ENCODE assay signal across 16 mouse cellular contexts in genomic region chr9:118895101-118895500, GRCm38 (mm10). TPM values are rescaled to one million over a fixed set of nuclear protein-coding genes. Genes with fewer than 3 reads are reported as not detected.
DNase-seq lines count a peak whose midpoint lies in the region; ATAC-seq and TF ChIP-seq lines count a peak whose summit lies in the region.
"Had no signal": no experiment of that assay in that cellular context is flagged by ENCODE, and none has a peak within 500 bp of the region (broad histone marks: within the 10 kb centered on the region; RNA-seq: fewer than 3 reads in every experiment).

No protein-coding gene starts in this region.

- intact Hi-C loops in gastrocnemius, postnatal 36 days (cut with DNase I): no loop called here
- intact Hi-C loops in gastrocnemius, adult 2 months (cut with DNase I): no loop called here

- H3K9ac ChIP-seq in kidney, postnatal 0 days (ENCODE audit: low read depth, low read length): no peak overlapping the region
- H3K9ac ChIP-seq in kidney, embryonic 15.5 days: no peak overlapping the region
- H3K9ac ChIP-seq in midbrain, embryonic 14.5 days (replicated peaks; ENCODE audit: low read length): no peak overlapping the region
- H3K9ac ChIP-seq in midbrain, embryonic 11.5 days (ENCODE audit: low read length): no peak overlapping the region
- H3K9ac ChIP-seq: forebrain, embryonic 15.5 days; limb, embryonic 12.5 days; midbrain, embryonic 15.5 days had no signal

- peaks cover 18% of the 10 kb centered on the region for H3K4me1 ChIP-seq in kidney, postnatal 0 days (replicated peaks; ENCODE audit: insufficient read depth, low read length)
- H3K4me1 ChIP-seq in kidney, embryonic 15.5 days: peaks cover 22% of the 10 kb centered on the region
- no peaks in the 10 kb centered on the region; the same call in 1 of the 2 replicates for H3K4me1 ChIP-seq in midbrain, embryonic 14.5 days (ENCODE audit: control insufficient read depth, insufficient read depth, low read length)
- H3K4me1 ChIP-seq in midbrain, embryonic 11.5 days (ENCODE audit: control insufficient read depth, insufficient read depth, low read length): no peaks in the 10 kb centered on the region
- H3K4me1 ChIP-seq: midbrain, embryonic 15.5 days had no signal

- no peaks in the 10 kb centered on the region for H3K9me3 ChIP-seq in kidney, postnatal 0 days (replicated peaks; ENCODE audit: low read length)
- H3K9me3 ChIP-seq in kidney, embryonic 15.5 days (replicated peaks): no peaks in the 10 kb centered on the region
- H3K9me3 ChIP-seq in midbrain, embryonic 14.5 days (ENCODE audit: control insufficient read depth, low read length): no peaks in the 10 kb centered on the region
- H3K9me3 ChIP-seq in midbrain, embryonic 11.5 days (ENCODE audit: control insufficient read depth, low read length): no peaks in the 10 kb centered on the region
- H3K9me3 ChIP-seq: forebrain, embryonic 15.5 days; limb, embryonic 12.5 days; midbrain, embryonic 15.5 days had no signal

- peak; percentile 56 for DNase-seq in embryo, embryonic 11 days
- DNase-seq in embryo, embryonic 9.5 days (ENCODE audit: extremely low spot score): no peak
- DNase-seq in kidney, postnatal 0 days (ENCODE audit: low spot score): no peak
- DNase-seq in midbrain, embryonic 14.5 days: peak; percentile 66
- DNase-seq in midbrain, embryonic 11.5 days (ENCODE audit: low spot score, missing footprints): no peak
- no peak for DNase-seq in gastrocnemius, postnatal 36 days
- DNase-seq in gastrocnemius, adult 2 months: no peak
- DNase-seq: adrenal gland, postnatal 10 days; cerebellum, adult 2 months; heart, postnatal 4 days; right cerebral cortex, postnatal 14 days had no signal

- H3K4me3 ChIP-seq in kidney, postnatal 0 days (replicated peaks; ENCODE audit: low read depth, low read length): no peak overlapping the region
- H3K4me3 ChIP-seq in kidney, embryonic 15.5 days (replicated peaks): no peak overlapping the region
- no peak overlapping the region for H3K4me3 ChIP-seq in midbrain, embryonic 14.5 days (replicated peaks; ENCODE audit: low read depth, low read length)
- H3K4me3 ChIP-seq in midbrain, embryonic 11.5 days (ENCODE audit: low read depth, low read length): no peak overlapping the region
- H3K4me3 ChIP-seq in gastrocnemius, adult 2 months: no peak overlapping the region
- H3K4me3 ChIP-seq: forebrain, embryonic 15.5 days; limb, embryonic 12.5 days; midbrain, embryonic 15.5 days had no signal

- peak; percentile 50 for TF ChIP-seq CTCF in kidney, postnatal 0 days (IDR thresholded peaks at IDR 0.05; ENCODE audit: low read depth)
- TF ChIP-seq CTCF in gastrocnemius, adult 2 months (IDR thresholded peaks at IDR 0.05): no peak

- WGBS in kidney, postnatal 0 days: 63% methylated on average over 2 of the region's 2 CpGs
- 61% methylated on average over 2 of the region's 2 CpGs for WGBS in kidney, embryonic 15.5 days
- WGBS in midbrain, embryonic 14.5 days: 73% methylated on average over 2 of the region's 2 CpGs
- 83% methylated on average over 2 of the region's 2 CpGs for WGBS in midbrain, embryonic 11.5 days

- H3K4me2 ChIP-seq in kidney, postnatal 0 days (ENCODE audit: low read length): no peak overlapping the region
- H3K4me2 ChIP-seq in kidney, embryonic 15.5 days: no peak overlapping the region
- H3K4me2 ChIP-seq in midbrain, embryonic 14.5 days (ENCODE audit: low read length): no peak overlapping the region
- no peak overlapping the region for H3K4me2 ChIP-seq in midbrain, embryonic 11.5 days
- H3K4me2 ChIP-seq: forebrain, embryonic 15.5 days; limb, embryonic 12.5 days; midbrain, embryonic 15.5 days had no signal

- no peaks in the 10 kb centered on the region for H3K27me3 ChIP-seq in kidney, postnatal 0 days (ENCODE audit: insufficient read depth, low read length)
- no peaks in the 10 kb centered on the region for H3K27me3 ChIP-seq in kidney, embryonic 15.5 days
- H3K27me3 ChIP-seq in midbrain, embryonic 14.5 days (ENCODE audit: control insufficient read depth, insufficient read depth, low read length): no peaks in the 10 kb centered on the region
- no peaks in the 10 kb centered on the region for H3K27me3 ChIP-seq in midbrain, embryonic 11.5 days (ENCODE audit: control insufficient read depth, insufficient read depth, low read length)
- H3K27me3 ChIP-seq: forebrain, embryonic 15.5 days; limb, embryonic 12.5 days; midbrain, embryonic 15.5 days had no signal

- H3K27ac ChIP-seq in kidney, postnatal 0 days: no peak overlapping the region
- H3K27ac ChIP-seq in kidney, embryonic 15.5 days: no peak overlapping the region
- no peak overlapping the region for H3K27ac ChIP-seq in midbrain, embryonic 14.5 days (replicated peaks; ENCODE audit: low read depth, low read length)
- no peak overlapping the region for H3K27ac ChIP-seq in midbrain, embryonic 11.5 days (ENCODE audit: low read depth, low read length)
- H3K27ac ChIP-seq in gastrocnemius, adult 2 months: no peak overlapping the region
- H3K27ac ChIP-seq: forebrain, embryonic 15.5 days; limb, embryonic 12.5 days; midbrain, embryonic 15.5 days had no signal

- ATAC-seq in kidney, postnatal 0 days (replicated peaks; ENCODE audit: low FRiP score, low read depth): no peak
- ATAC-seq in kidney, embryonic 15.5 days (replicated peaks; ENCODE audit: low FRiP score): no peak
- no peak for ATAC-seq in midbrain, embryonic 14.5 days (ENCODE audit: low FRiP score, low TSS enrichment)
- no peak for ATAC-seq in midbrain, embryonic 11.5 days (ENCODE audit: low FRiP score)
- ATAC-seq: forebrain, embryonic 15.5 days; inflammation-experienced regulatory T-cells, adult 6 months; midbrain, embryonic 15.5 days had no signal

- H3K36me3 ChIP-seq in kidney, postnatal 0 days (ENCODE audit: insufficient read depth, low read length): peaks cover 10% of the 10 kb centered on the region; the same call in 1 of the 2 replicates
- H3K36me3 ChIP-seq in kidney, embryonic 15.5 days: peaks cover 39% of the 10 kb centered on the region
- H3K36me3 ChIP-seq in midbrain, embryonic 14.5 days (ENCODE audit: control insufficient read depth, insufficient read depth, low read length): no peaks in the 10 kb centered on the region
- no peaks in the 10 kb centered on the region for H3K36me3 ChIP-seq in midbrain, embryonic 11.5 days (ENCODE audit: control insufficient read depth, insufficient read depth, low read length)
- H3K36me3 ChIP-seq: forebrain, embryonic 15.5 days; midbrain, embryonic 15.5 days had no signal

RNA-seq across cellular contexts. Expression of gene Ctdspl, which starts 31.2 kb away (rescaled TPM):
- 21.9 and 24.2 TPM in 2 replicates for polyA plus RNA-seq in kidney, postnatal 0 days (2015; fragmentation: Nextera tagmentation; extraction: Ambion mirVana)
- 24.9 and 26.2 TPM in 2 replicates for polyA plus RNA-seq in kidney, embryonic 15.5 days (2015; fragmentation: Nextera tagmentation; extraction: Ambion mirVana)
- polyA plus RNA-seq in midbrain, embryonic 14.5 days (2014; fragmentation: Nextera tagmentation; extraction: Ambion mirVana): 8.0 and 8.2 TPM in 2 replicates
- 4.9 and 5.5 TPM in 2 replicates for polyA plus RNA-seq in midbrain, embryonic 11.5 days (2014; fragmentation: Nextera tagmentation; extraction: Ambion mirVana)
- total RNA-seq in gastrocnemius, postnatal 36 days (2021): 1 to 10 TPM; 4.9 to 5.1 TPM
- total RNA-seq in gastrocnemius, adult 2 months (2021): 1 to 10 TPM; 3.5 to 5.9 TPM

Comparison
In these comparisons a context has a peak if more than half of its experiments do, and no peak if none do; other contexts are left out.
1. DNase-seq: peak in embryo, embryonic 11 days (single experiment) and midbrain, embryonic 14.5 days (single experiment); none in embryo, embryonic 9.5 days (single experiment), kidney, postnatal 0 days (single experiment), midbrain, embryonic 11.5 days (single experiment), gastrocnemius, postnatal 36 days (0 of 2) and gastrocnemius, adult 2 months (single experiment).